Mouse (Mus musculus): ENCODE results near the gene Dcbld1. TPM values are rescaled to one million over a fixed set of nuclear protein-coding genes. Genes with fewer than 3 reads are reported as not detected.
"Not testable (repeated sequence)": the region's sequence is repeated elsewhere in the genome, so short reads cannot be mapped to it uniquely, and the experiment has no call there.

The Dcbld1 gene
- polyA plus RNA-seq, 1 experiment from 2014 or later, result 34.1 TPM

DNA sequence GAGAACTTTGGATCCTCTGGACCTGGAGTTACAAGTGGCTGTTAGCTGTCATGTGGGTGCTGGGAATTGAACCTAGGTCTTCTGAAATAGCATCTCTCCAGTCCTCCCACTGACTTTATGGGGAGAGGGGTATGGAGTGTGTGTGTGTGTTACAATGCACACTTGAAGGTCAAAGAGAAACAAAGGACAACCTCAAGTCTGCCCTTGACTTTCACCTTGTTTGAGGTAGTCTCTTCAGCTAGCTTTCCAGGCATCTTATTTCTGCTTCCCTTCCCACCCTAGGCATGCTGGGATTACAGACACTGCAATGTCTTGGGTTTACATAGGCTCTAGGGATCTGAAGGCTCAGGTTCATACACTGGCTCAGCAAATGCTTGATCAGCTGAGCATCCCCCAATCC, 68.9 kb downstream of the Dcbld1 start:
- DNase-seq (ENCODE audit: low spot score) (no peak), ATAC-seq (replicated peaks; ENCODE audit: low FRiP score, low TSS enrichment, low read depth) (no peak)
- Histone ChIP-seq H3K9ac (ENCODE audit: low read length) (no peak overlapping the region), H3K9me3 (ENCODE audit: control insufficient read depth, low read length) (no peaks in the 10 kb centered on the region), H3K27me3 (replicated peaks; ENCODE audit: control insufficient read depth, insufficient read depth, low read length) (no peaks in the 10 kb centered on the region), H3K4me2 (ENCODE audit: low read length) (no peak overlapping the region), H3K27ac (ENCODE audit: low read depth) (no peak overlapping the region), H3K4me3 (ENCODE audit: low read depth, low read length) (no peak overlapping the region), H3K4me1 (replicated peaks; ENCODE audit: control insufficient read depth, insufficient read depth, low read length) (no peaks in the 10 kb centered on the region), H3K36me3 (ENCODE audit: control insufficient read depth, insufficient read depth, low read length) (peaks cover 14% of the 10 kb centered on the region)

DNA sequence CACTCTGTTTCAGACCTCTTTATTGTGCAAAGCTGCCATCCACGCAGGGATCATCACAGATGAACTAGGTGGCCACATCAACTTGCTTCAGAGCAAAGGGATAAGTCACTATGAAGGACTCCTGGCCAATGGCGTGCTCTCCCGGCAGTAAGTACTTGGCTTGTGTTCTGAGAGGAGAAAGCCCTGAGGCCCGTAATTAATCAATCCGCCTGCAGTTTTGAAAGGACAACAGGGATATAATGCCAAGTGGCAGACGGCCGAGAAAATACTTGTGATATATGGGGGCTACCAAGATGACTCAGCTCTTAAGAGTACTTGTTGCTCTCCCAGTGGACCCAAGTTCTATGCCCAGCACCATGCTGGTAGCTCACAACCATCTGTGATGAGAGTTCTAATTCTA, 71.2 kb downstream of the Dcbld1 start:
- Histone ChIP-seq H3K4me2 (ENCODE audit: low read length) (no peak overlapping the region), H3K9ac (ENCODE audit: low read length) (no peak overlapping the region), H3K36me3 (ENCODE audit: control insufficient read depth, insufficient read depth, low read length) (peaks cover 17% of the 10 kb centered on the region), H3K4me3 (ENCODE audit: low read depth, low read length) (no peak overlapping the region), H3K27ac (ENCODE audit: low read depth) (no peak overlapping the region), H3K27me3 (replicated peaks; ENCODE audit: control insufficient read depth, insufficient read depth, low read length) (no peaks in the 10 kb centered on the region), H3K4me1 (replicated peaks; ENCODE audit: control insufficient read depth, insufficient read depth, low read length) (no peaks in the 10 kb centered on the region), H3K9me3 (ENCODE audit: control insufficient read depth, low read length) (no peaks in the 10 kb centered on the region)
- DNase-seq (ENCODE audit: low spot score) (no peak), ATAC-seq (replicated peaks; ENCODE audit: low FRiP score, low TSS enrichment, low read depth) (no peak)
- 78% methylated on average over 7 of the region's 7 CpGs for WGBS

DNA sequence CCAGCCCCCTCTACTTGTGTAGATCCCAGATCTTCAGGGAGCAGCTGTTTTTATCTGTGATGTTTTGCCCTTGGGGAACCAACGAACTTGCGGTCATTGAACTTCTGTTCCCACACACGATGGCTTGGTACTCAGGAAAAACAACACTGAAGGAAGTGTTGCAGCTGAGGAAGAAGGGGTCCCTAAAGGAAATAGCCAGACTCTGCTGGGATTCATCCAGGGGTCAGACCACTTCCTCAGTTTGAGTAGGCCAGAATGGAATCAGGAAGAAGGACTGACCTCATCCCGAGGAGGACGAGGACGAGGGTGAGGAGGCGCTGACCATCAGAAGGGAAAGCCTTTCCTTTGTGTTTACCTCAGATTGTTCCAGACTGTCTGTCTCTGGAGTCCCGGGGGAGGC, 75.8 kb downstream of the Dcbld1 start:
- Histone ChIP-seq H3K4me3 (ENCODE audit: low read depth, low read length) (no peak overlapping the region), H3K4me2 (ENCODE audit: low read length) (no peak overlapping the region), H3K27me3 (replicated peaks; ENCODE audit: control insufficient read depth, insufficient read depth, low read length) (no peaks in the 10 kb centered on the region), H3K36me3 (ENCODE audit: control insufficient read depth, insufficient read depth, low read length) (peaks cover 44% of the 10 kb centered on the region), H3K27ac (ENCODE audit: low read depth) (no peak overlapping the region), H3K9me3 (ENCODE audit: control insufficient read depth, low read length) (no peaks in the 10 kb centered on the region), H3K9ac (ENCODE audit: low read length) (no peak overlapping the region), H3K4me1 (replicated peaks; ENCODE audit: control insufficient read depth, insufficient read depth, low read length) (no peaks in the 10 kb centered on the region)
- 61% methylated on average over 8 of the region's 8 CpGs for WGBS
- ATAC-seq (replicated peaks; ENCODE audit: low FRiP score, low TSS enrichment, low read depth), result no peak
- no peak for DNase-seq (ENCODE audit: low spot score)

GRCm38 (mm10) chr10:52319506-52320286, 86.3 kb downstream of the Dcbld1 start:
- 83% methylated on average over 28 of the region's 28 CpGs for WGBS
- H3K4me2 ChIP-seq (ENCODE audit: low read length), result no peak overlapping the region
- H3K4me3 ChIP-seq (ENCODE audit: low read depth, low read length), result no peak overlapping the region
- no peak overlapping the region for H3K27ac ChIP-seq (ENCODE audit: low read depth)
- no peaks in the 10 kb centered on the region for H3K9me3 ChIP-seq (ENCODE audit: control insufficient read depth, low read length)
- H3K9ac ChIP-seq (ENCODE audit: low read length), result no peak overlapping the region
- no peak for DNase-seq (ENCODE audit: low spot score)
- H3K27me3 ChIP-seq (replicated peaks; ENCODE audit: control insufficient read depth, insufficient read depth, low read length), result no peaks in the 10 kb centered on the region
- H3K36me3 ChIP-seq (ENCODE audit: control insufficient read depth, insufficient read depth, low read length), result peaks cover 43% of the 10 kb centered on the region
- ATAC-seq (replicated peaks; ENCODE audit: low FRiP score, low TSS enrichment, low read depth), result 0 out of 2 replicates have a peak, but pooled peaks have one; percentile 43
- H3K4me1 ChIP-seq (replicated peaks; ENCODE audit: control insufficient read depth, insufficient read depth, low read length), result no peaks in the 10 kb centered on the region

- Histone ChIP-seq H3K36me3 (ENCODE audit: control insufficient read depth, insufficient read depth, low read length) (peaks cover 25% of the 10 kb centered on the region), H3K9ac (ENCODE audit: low read length) (no peak overlapping the region), H3K9me3 (ENCODE audit: control insufficient read depth, low read length) (no peaks in the 10 kb centered on the region), H3K4me2 (ENCODE audit: low read length) (no peak overlapping the region), H3K27ac (ENCODE audit: low read depth) (no peak overlapping the region), H3K27me3 (replicated peaks; ENCODE audit: control insufficient read depth, insufficient read depth, low read length) (no peaks in the 10 kb centered on the region), H3K4me1 (replicated peaks; ENCODE audit: control insufficient read depth, insufficient read depth, low read length) (no peaks in the 10 kb centered on the region), H3K4me3 (ENCODE audit: low read depth, low read length) (no peak overlapping the region)
- DNase-seq (ENCODE audit: low spot score) (no peak), ATAC-seq (replicated peaks; ENCODE audit: low FRiP score, low TSS enrichment, low read depth) (no peak)
- 86% methylated on average over 3 of the region's 3 CpGs for WGBS
These were observed 88.5 kb downstream of the Dcbld1 start for GRCm38 (mm10) chr10:52321918-52322317.

- Histone ChIP-seq H3K27me3 (replicated peaks; ENCODE audit: control insufficient read depth, insufficient read depth, low read length) (no peaks in the 10 kb centered on the region), H3K36me3 (ENCODE audit: control insufficient read depth, insufficient read depth, low read length) (peaks cover 4% of the 10 kb centered on the region), H3K9me3 (ENCODE audit: control insufficient read depth, low read length) (no peaks in the 10 kb centered on the region), H3K9ac (ENCODE audit: low read length) (no peak overlapping the region), H3K27ac (ENCODE audit: low read depth) (no peak overlapping the region), H3K4me3 (ENCODE audit: low read depth, low read length) (no peak overlapping the region), H3K4me2 (ENCODE audit: low read length) (no peak overlapping the region), H3K4me1 (replicated peaks; ENCODE audit: control insufficient read depth, insufficient read depth, low read length) (no peaks in the 10 kb centered on the region)
- DNase-seq (ENCODE audit: low spot score) (no peak), ATAC-seq (replicated peaks; ENCODE audit: low FRiP score, low TSS enrichment, low read depth) (no peak)
- WGBS, result 3% methylated on average over 1 of the region's 1 CpGs
These were observed 97.6 kb downstream of the Dcbld1 start for GRCm38 (mm10) chr10:52331007-52331406.

DNA sequence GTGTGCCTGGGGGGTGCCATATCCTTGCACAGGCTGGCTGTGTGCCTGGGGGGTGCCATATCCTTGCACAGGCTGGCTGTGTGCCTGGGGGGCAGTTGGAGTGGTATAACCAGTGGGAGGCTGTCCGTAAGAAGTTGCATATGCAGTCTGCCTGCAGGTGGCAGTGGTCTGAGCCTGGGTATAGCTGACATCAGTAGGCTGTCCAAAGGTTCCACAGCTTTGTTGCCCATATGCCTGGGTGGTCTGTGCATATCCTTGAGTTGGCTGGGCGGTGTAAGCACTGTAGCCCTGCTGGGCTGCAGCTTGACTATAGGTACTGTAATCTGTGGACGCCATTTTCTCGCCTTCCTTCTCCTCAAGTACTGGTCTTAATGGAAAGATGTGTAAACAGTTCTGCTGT, 109.9 kb downstream of the Dcbld1 start:
- H3K9me3 ChIP-seq (ENCODE audit: control insufficient read depth, low read length); DNase-seq (ENCODE audit: low spot score); H3K4me3 ChIP-seq (ENCODE audit: low read depth, low read length); H3K27ac ChIP-seq (ENCODE audit: low read depth); H3K27me3 ChIP-seq (replicated peaks; ENCODE audit: control insufficient read depth, insufficient read depth, low read length); H3K9ac ChIP-seq (ENCODE audit: low read length); H3K4me1 ChIP-seq (replicated peaks; ENCODE audit: control insufficient read depth, insufficient read depth, low read length); H3K4me2 ChIP-seq (ENCODE audit: low read length); ATAC-seq (replicated peaks; ENCODE audit: low FRiP score, low TSS enrichment, low read depth): not testable (repeated sequence)
- H3K36me3 ChIP-seq (ENCODE audit: control insufficient read depth, insufficient read depth, low read length), result peaks cover 66% of the 10 kb centered on the region
- 95% methylated on average over 4 of the region's 4 CpGs for WGBS

DNA sequence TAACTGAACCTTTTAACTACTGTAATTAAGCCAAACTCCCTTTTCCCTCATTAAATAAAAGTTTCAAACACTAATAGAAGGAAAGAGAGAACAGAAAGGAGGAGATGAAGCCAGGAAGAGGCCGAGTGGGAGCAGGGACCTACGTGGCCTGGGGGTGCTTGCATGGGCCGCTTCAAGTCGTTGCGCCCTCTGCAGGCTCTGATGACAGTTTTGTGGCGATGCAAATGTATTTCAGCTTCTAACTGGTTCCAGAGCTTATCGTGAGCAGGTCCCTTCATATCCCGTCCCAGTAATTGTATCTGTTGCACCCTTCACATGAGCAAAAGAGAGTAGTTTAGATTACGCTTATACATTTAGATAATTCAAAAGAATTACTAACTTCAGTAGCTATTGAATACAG, 119.8 kb downstream of the Dcbld1 start:
- H3K4me3 ChIP-seq (ENCODE audit: low read depth, low read length), result no peak overlapping the region
- no peaks in the 10 kb centered on the region for H3K27me3 ChIP-seq (replicated peaks; ENCODE audit: control insufficient read depth, insufficient read depth, low read length)
- WGBS, result 84% methylated on average over 9 of the region's 9 CpGs
- DNase-seq (ENCODE audit: low spot score) (no peak), ATAC-seq (replicated peaks; ENCODE audit: low FRiP score, low TSS enrichment, low read depth) (no peak)
- no peak overlapping the region for H3K27ac ChIP-seq (ENCODE audit: low read depth)
- H3K9ac ChIP-seq (ENCODE audit: low read length), result no peak overlapping the region
- H3K9me3 ChIP-seq (ENCODE audit: control insufficient read depth, low read length), result no peaks in the 10 kb centered on the region
- peaks cover 56% of the 10 kb centered on the region for H3K36me3 ChIP-seq (ENCODE audit: control insufficient read depth, insufficient read depth, low read length)
- H3K4me1 ChIP-seq (replicated peaks; ENCODE audit: control insufficient read depth, insufficient read depth, low read length), result no peaks in the 10 kb centered on the region
- H3K4me2 ChIP-seq (ENCODE audit: low read length), result no peak overlapping the region

GRCm38 (mm10) chr10:52358467-52358866, 125.0 kb downstream of the Dcbld1 start, which contains the start of gene Gm26741:
Gene Gm26741, plus strand, starts transcription at chr10:52358767.
- ATAC-seq (replicated peaks; ENCODE audit: low FRiP score, low TSS enrichment, low read depth) (no peak), DNase-seq (ENCODE audit: low spot score) (no peak)
- H3K4me1 ChIP-seq (replicated peaks; ENCODE audit: control insufficient read depth, insufficient read depth, low read length), result no peaks in the 10 kb centered on the region
- peaks cover 21% of the 10 kb centered on the region for H3K36me3 ChIP-seq (ENCODE audit: control insufficient read depth, insufficient read depth, low read length)
- no peaks in the 10 kb centered on the region for H3K9me3 ChIP-seq (ENCODE audit: control insufficient read depth, low read length)
- no peak within 1 kb of the TSS for H3K4me2 ChIP-seq (ENCODE audit: low read length)
- H3K27ac ChIP-seq (ENCODE audit: low read depth), result no peak within 1 kb of the TSS
- no peak within 1 kb of the TSS for H3K4me3 ChIP-seq (ENCODE audit: low read depth, low read length)
- WGBS, result 92% methylated on average over 2 of the region's 2 CpGs
- no peaks in the 10 kb centered on the region for H3K27me3 ChIP-seq (replicated peaks; ENCODE audit: control insufficient read depth, insufficient read depth, low read length)
- no peak within 1 kb of the TSS for H3K9ac ChIP-seq (ENCODE audit: low read length)
